1 mouse cellular context compared by ENCODE assay signal in genomic region chr4:128720110-128720509, GRCm38 (mm10).
TF ChIP-seq lines count a peak whose summit lies in the region.

No protein-coding gene starts in this region.

TF ChIP-seq in MEL, 35 proteins besides CTCF, POLR2A, EP300 and RAD21 (continued from another document):
- TF ChIP-seq NRF1 (IDR thresholded peaks at IDR 0.05; ENCODE audit: insufficient read depth, low read depth, low read length, poor library complexity, severe bottlenecking) (0 out of 2 replicates have a peak, but pooled peaks have one; percentile 22), CHD1 (IDR thresholded peaks at IDR 0.05; ENCODE audit: low read depth, low read length) (no peak), MAFK (IDR thresholded peaks at IDR 0.05; ENCODE audit: borderline replicate concordance, low read depth, low read length) (no peak; the same call in 1 of the 2 replicates), ZC3H11A (IDR thresholded peaks at IDR 0.05; ENCODE audit: low read depth, low read length) (no peak)
TF ChIP-seq in MEL: peak in this region for 15.
